Mouse (Mus musculus): ENCODE results near the gene Zdhhc18.

Zdhhc18 gene

DNA sequence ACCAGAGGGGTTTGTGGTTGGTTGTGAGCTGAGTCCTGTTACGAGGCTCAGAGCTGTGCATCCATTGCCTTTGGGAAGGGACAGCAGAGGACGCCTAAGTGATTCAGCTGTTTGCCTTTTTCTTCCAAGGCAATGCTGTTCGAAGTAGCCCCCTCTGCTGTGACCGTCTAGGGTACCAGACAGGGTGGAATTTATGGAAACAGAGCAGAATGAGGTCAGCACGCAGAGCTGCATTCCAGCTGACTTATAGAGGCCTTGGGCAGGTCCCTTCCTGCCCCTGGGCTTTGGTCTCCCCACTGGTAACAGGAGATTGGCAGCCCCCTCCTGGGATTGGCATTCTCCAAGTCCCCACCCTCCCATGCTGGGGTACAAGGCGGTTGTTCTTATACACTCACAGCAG is 45.1 kb downstream of the Zdhhc18 start:
- no peak for DNase-seq (ENCODE audit: low spot score in 2 of 2)

- no peak for DNase-seq (ENCODE audit: low spot score in 2 of 2)
Observed at GRCm38 (mm10) chr4:133604175-133604574, 45.8 kb downstream of the Zdhhc18 start.

- DNase-seq (ENCODE audit: low spot score in 2 of 2): no peak
Observed at GRCm38 (mm10) chr4:133603056-133603455, 46.9 kb downstream of the Zdhhc18 start.

DNA sequence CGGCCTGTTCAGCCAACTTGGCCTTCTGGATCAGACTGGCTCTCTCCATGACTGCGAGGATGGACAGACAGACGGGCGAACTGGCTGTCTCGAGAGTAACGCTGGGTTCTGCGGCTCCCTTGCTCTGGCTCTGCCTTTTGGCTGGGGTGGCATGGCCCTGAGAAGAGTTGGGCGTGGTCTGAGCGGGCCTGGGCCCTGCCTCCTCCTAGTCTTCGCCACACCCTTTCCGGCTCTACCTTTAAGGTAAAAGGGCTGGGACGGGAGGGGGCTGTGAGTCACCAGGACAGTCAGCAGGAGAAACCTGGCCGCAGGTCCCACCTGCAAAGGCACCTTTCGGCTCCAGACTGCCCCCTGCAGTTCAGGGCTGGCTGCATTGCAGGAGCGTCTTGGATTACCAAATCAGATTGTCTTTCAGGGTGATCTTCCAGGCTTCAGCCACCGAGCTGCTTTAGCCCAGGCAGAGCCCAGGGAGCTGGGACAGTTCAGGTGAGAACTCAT is 48.2 kb downstream of the Zdhhc18 start, which contains the start of gene Sfn:
TSS of gene Sfn (minus strand) at position 448 of the 498 bp plus-strand sequence.
- DNase-seq (ENCODE audit: low spot score in 2 of 2): no peak

GRCm38 (mm10) chr4:133600306-133600705 is 49.6 kb downstream of the Zdhhc18 start:
- DNase-seq (ENCODE audit: low spot score in 2 of 2): no peak

DNA sequence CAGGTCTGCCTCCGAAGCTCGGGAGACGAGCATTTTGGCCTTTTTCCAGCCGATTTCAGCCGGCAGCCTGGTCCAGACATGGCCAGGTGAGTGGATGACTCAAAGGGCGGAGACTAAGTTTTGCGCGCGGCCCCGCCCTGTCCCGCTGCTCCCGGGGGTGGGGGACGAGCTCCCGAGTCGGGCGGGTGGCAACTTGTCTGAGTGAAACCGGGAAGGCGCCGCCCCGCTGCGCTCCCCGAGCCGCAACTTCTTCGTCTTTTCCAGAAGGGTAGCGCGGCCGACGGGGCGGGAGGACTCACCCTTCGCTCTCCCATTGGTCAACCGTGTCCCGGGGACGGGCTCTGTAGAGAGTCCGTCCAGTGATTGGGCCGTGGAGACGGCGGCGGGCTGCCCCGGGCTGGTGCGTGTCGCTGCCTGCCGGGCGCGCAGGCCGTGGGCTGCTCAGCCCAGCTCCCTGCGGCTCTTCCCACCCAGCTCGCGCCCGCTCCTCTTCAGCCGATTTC is 50.3 kb downstream of the Zdhhc18 start:
- peak; percentile 38 to 78 for DNase-seq (ENCODE audit: low spot score in 2 of 2)

- no peak for DNase-seq (ENCODE audit: low spot score in 2 of 2)
Observed at GRCm38 (mm10) chr4:133599116-133599515, 50.8 kb downstream of the Zdhhc18 start.

- DNase-seq (ENCODE audit: low spot score in 2 of 2): no peak
Observed at GRCm38 (mm10) chr4:133598616-133599015, 51.3 kb downstream of the Zdhhc18 start.

- DNase-seq (ENCODE audit: low spot score in 2 of 2): no peak
Observed at GRCm38 (mm10) chr4:133596084-133596483, 53.9 kb downstream of the Zdhhc18 start.

DNA sequence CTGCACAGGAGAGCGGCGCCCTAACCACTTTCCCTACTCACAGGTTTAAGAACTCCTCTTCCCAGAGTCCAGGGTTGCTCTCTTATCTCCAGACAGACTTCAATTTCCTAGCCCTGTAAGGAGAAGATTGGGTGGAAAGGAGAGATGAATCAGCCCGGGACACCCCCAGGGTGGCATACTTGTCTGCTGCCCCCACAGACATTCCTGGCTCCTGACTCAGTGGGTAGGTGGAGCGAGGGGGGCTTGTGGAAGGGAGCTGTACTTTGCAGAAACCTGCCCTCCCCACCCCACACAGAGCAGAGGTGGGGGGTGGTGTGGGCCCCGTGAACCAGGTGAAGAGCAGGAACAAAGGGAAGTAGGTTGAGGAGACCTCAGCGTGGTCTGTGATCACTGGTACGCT is 54.4 kb downstream of the Zdhhc18 start:
- peak; percentile 23 to 40 for DNase-seq (ENCODE audit: low spot score in 2 of 2)

- peak in 1 of 2 experiments; percentile 58 for DNase-seq (ENCODE audit: low spot score in 2 of 2)
Observed at GRCm38 (mm10) chr4:133592570-133592969, 57.4 kb downstream of the Zdhhc18 start.

GRCm38 (mm10) chr4:133584059-133584951 is 65.6 kb downstream of the Zdhhc18 start, which contains the start of gene Gpn2:
Gene Gpn2 (plus strand): TSS chr4:133584362.
- DNase-seq (ENCODE audit: low spot score in 2 of 2): peak; percentile 33 to 83

DNA sequence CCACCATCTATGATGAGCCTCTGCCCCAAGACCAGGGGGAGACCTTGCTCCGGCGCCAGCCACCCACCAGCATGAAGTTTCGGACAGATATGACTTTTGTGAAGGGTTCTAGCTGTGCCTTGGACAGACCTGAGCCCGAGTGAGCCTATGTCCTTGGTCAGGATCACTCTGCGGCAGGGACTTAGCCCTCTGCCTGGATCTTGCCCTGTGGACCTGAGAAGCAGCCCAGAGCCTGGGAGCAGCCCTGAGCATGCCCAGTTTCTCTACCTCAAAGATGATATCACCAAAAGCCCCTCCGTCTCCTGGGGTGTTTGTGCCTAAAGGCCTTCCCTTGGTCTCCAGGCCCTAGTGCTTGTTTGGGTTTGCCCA is 66.3 kb downstream of the Zdhhc18 start:
- no peak for DNase-seq (ENCODE audit: low spot score in 2 of 2)

DNA sequence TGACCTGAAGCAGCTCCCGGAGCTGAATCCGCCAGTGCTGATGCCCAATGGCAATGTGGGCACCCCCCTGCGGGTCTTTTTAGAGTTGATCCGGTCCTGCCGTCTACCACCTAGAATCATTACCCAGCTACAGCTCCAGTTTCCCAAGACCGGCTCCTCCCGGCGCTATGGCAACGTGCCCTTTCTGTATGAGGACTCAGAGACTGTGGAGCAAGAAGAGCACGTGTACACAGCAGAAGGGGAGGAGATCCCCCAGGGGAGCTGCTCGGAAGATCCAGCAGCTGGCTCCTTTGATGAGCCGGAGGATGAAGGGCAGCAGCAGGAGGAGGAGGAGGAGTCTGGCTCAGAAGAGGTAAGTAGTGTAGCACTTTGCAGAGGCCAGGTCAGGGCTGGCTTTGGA is 72.0 kb downstream of the Zdhhc18 start:
- DNase-seq (ENCODE audit: low spot score in 2 of 2): no peak

- no peak for DNase-seq (ENCODE audit: low spot score in 2 of 2)
Observed at GRCm38 (mm10) chr4:133574843-133575202, 75.1 kb downstream of the Zdhhc18 start.

DNA sequence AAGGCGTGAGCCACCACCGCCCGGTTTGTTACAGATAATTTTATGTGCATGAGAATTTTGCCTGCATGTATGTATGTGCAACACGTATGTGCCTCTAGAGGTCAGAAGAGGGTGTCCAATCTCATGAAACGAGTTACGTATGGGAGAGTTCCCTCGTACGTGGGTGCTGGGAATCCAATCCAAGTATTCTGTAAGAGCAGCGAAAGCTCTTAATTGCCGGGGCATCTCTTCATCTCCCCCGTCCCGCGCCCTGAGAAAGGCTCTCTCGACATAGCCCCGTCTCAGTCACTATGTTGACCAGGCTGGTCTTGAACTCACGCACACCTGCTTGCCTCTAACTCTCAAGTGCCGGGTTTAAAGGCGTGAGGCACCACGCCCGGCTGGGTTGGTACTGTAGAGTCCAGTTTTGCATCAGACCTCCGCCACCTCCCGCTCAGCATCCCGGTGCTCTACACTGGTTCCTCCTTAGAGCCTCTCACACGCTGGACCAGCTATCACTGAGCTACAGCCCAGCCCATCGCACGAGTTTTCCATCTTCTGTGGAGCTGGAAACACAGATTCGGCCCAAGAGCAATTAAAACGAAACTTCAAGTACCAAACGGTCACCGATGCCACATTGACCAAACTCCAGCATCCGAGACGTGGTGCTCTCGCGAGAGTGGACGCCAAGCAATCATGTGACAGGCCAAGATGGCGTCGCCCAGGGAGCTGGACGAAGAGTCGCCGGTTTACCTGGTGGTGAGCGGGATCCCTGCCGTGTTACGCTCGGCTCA is 75.7 kb downstream of the Zdhhc18 start, which contains the start of gene Gpatch3:
TSS of gene Gpatch3 (plus strand) at position 676 of the 773 bp plus-strand sequence.
- peak; percentile 69 to 90 for DNase-seq (ENCODE audit: low spot score in 2 of 2)

DNA sequence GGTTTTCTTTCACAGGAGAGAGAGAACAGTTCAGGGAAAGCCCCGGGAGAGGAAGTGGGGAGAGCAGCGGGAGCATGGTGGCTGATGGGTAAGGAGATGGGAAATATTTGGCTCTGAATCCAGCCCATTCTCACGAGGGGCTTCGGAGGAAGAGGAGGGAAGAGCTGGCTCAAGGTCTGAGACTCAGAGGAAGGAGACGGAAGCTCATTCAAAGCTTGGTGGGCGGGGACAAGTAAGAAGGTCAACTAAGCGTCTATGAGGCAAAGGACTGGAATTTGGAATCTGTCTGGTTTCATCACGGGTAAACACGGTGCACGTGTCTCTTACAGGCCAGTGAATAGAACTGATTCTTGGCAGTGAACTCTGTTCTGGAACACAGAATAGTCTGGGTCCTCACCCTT is 79.9 kb downstream of the Zdhhc18 start:
- DNase-seq (ENCODE audit: low spot score in 2 of 2): no peak

DNA sequence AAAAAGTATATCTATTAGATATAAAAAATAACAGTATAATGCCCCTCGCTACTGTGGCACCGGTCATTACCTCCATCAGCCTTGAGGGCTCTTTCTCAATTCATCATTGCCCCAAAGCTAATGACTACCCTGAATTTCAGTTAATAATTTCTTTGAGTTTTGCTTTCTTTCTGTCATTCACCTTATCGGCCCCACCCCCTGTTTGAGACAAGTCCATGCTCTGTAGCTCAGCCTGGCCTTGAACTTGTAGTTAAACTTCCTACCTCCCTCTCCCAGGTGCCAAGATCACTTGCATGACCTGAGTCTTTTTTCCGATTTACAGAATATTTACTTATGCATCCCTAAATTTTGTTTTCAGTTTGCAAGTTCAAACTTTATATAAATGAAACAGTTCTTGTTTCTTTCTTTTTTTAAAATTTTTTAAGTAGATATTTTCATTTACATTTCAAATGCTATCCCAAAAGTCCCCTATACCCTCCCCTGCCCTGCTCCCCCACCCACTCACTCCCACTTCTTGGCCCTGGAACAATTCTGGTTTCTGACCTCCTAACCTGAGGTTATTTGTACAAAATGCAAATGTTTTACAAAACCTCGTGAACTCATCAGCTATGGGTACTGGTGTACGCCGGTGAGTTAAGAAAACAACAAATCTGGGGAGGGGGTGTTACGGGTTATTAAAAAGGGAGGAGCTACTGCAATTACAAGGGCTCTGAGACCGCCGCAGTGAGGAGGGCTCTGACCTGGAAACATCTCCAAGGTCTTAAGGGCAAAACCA is 80.5 kb downstream of the Zdhhc18 start:
- DNase-seq (ENCODE audit: low spot score in 2 of 2): no peak

GRCm38 (mm10) chr4:133567251-133567650 is 82.7 kb downstream of the Zdhhc18 start:
- DNase-seq (ENCODE audit: low spot score in 2 of 2): no peak

DNA sequence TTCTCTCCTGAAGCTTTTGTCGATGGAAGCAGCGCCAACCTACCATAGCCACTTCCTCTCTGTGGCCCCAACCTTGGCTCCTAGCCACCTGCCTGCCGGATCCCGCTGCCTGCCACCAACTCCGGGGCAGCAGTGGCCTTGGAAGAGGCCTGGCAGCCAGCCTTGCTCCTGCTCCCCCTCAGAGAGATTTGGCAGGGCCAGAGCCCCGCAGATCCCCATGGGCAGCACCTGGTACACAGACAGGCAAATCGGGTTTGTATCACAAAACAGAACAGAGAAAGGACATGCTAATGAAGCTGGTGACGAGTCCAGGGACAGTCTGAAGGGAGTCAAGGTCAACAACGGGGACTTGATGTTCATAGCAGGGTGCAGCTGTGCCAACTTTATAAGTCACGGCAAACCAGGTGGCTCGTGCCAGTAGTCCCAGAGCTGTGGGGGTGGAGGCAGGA is 86.8 kb downstream of the Zdhhc18 start:
- DNase-seq (ENCODE audit: low spot score in 2 of 2): no peak

GRCm38 (mm10) chr4:133561622-133562021 is 88.3 kb downstream of the Zdhhc18 start:
- no peak for DNase-seq (ENCODE audit: low spot score in 2 of 2)
